Mouse (Mus musculus): ENCODE measurements around the gene Sox1.

Gene Sox1

DNA sequence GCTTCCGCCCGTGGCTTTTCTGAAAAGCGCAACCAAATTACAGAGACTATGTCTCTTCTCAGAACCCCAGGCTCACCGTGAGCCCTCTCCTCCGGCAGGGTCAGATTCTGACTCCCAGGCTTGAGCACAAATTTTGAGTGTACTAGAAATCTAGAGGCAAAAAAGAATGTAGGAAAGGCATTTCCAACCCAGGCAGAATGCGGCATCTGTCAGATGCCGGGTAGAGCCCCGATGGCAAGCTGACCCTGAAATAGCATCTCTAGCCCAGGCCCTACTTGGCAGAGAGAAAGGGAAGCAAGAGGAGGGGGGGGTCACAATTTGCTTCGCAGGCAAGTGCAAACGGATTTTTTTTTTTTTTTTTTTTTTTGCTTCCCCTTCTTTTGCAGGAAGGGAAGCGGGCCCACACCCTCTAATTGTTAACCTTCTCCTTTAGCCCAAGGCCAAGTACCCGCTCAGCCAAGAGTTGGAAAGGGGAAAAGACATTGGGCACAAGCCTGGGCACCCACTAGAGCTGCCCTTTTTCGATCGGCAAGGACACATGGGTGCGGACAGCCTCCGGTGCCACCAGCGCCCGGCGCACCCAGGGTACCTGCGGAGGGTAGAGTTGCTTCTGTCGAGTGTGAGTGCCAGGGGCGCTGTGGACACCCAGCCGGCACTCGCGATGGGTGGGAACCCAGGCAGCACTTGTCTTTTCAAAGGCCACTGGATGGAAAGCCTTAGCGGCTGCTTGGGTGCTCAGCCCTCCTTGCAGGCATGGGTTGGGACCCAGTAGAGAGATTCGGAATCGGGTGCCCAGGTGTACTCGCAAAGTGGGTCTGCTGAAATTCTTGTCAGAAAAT is 5.1 kb upstream of the Sox1 start:
- no peak for DNase-seq

DNA sequence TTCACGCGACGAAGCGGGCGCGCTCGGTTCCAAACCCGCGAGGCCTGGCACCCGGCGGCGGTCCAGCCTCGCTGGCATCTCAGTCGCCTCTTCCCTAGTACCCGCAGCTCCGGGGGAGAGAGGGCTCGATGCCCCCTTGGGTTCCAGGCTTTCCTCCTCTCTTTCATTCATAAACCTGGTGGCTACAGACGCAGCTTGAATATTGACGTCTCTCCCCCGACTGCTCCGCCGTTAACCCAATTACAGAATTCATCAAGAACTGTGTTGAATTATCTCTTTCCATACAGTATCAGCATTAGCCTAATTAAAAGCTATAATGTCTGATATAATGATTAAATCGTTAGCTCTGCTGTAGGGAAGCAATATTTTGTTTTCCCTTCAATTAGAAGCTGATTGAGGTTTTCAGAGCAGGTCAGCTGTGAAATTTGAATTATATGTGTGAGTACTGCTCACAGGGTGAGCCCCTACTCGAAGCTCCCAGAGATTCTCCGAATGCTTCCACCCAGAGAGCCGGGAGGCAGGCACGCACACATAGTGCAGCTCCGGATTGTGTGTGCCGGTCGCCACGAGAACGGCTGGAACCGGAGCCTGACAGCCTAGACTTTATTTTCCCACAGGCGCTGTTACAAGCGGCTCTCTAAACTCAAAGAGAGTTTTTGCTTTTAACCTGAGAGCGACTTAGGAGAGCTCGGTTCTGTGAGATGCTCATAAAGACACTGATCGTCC is 4.3 kb upstream of the Sox1 start:
- no peak for DNase-seq

DNA sequence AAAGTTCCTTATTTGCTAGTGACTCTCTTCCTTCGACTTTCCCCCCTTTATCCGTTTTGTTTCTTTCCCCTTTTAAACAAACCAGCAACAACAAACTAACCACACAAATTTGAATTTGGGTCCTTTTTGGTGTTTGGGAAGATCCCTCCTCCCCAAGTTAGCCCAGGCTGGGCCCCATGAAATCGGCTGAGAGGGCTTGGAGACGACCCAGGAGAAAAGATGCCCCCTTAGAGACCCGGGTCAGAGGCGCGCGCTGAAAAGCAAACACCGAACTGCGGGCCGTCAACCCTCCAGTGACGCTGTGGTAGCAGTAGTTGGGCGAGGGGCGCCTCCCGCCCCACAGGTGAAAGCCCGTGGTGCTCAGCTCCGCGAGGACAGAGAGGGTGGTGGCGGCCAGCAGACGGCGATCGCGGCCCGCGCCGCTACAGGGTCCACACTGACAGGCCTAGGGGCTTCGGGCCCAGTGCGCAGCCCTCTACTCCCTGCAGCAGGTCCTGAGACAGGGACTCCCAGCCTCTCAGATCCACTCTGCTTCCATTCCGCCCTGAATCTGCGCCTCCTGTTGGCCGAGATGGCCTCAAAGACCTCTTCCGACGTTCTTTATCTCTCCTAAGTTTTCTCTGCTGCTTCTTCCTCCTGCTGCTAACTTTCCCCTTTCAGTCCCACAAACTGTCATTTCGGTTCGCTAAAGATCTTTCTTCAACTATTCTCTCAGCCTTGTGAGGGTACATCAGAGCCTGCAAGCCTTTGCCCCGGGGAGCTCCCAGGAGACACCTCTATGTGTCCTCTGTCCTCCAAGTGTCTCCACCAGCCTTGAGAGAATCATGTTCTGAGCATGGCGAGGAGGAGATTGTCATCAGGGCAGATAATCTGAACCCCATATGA is 3.5 kb upstream of the Sox1 start:
- no peak for DNase-seq

- no peak for DNase-seq
Observed at GRCm38 (mm10) chr8:12392801-12393200, 2.3 kb upstream of the Sox1 start.

GRCm38 (mm10) chr8:12394385-12395000 is 602 bp upstream of the Sox1 start:
- no peak for DNase-seq

DNA sequence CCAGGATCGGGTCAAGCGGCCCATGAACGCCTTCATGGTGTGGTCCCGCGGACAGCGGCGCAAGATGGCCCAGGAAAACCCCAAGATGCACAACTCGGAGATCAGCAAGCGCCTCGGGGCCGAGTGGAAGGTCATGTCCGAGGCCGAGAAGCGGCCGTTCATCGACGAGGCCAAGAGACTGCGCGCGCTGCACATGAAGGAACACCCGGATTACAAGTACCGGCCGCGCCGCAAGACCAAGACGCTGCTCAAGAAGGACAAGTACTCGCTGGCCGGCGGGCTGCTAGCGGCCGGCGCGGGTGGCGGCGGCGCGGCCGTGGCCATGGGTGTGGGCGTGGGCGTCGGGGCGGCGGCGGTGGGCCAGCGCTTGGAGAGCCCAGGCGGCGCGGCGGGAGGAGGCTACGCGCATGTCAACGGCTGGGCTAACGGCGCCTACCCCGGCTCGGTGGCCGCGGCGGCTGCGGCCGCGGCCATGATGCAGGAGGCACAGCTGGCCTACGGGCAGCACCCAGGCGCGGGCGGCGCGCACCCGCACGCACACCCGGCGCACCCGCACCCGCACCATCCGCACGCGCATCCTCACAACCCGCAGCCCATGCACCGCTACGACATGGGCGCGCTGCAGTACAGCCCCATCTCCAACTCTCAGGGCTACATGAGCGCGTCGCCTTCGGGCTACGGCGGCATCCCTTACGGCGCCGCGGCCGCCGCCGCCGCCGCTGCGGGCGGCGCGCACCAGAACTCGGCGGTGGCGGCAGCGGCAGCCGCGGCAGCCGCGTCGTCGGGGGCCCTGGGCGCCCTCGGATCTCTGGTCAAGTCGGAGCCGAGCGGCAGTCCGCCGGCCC is 1.6 kb downstream of the Sox1 start:
- DNase-seq = no peak

DNA sequence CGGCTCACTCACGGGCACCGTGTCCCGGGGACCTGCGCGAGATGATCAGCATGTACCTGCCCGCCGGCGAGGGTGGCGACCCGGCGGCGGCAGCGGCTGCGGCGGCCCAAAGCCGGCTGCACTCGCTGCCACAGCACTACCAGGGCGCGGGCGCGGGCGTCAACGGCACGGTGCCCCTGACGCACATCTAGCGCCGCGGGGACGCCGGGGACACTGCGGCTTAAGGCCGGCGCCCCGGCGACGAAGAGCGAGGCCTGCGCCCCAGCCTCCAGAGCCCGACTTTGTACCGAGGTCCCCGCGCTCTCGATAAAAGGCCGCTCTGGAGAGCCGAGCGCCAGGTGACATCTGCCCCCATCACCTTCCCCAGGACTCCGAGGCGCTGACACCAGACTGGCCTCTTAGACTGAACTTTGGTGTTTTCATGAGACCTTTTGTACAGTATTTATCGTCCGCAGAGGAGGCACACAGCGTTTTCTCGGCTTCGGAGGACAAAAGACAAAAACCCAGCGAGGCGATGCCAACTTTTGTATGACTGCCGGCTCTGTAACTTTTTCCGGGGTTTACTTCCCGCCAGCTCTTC is 2.3 kb downstream of the Sox1 start:
- DNase-seq = no peak

- no peak for DNase-seq
Observed at GRCm38 (mm10) chr8:12398011-12398945, 3.2 kb downstream of the Sox1 start.

- DNase-seq = no peak
Observed at GRCm38 (mm10) chr8:12399421-12400205, 4.5 kb downstream of the Sox1 start.

DNA sequence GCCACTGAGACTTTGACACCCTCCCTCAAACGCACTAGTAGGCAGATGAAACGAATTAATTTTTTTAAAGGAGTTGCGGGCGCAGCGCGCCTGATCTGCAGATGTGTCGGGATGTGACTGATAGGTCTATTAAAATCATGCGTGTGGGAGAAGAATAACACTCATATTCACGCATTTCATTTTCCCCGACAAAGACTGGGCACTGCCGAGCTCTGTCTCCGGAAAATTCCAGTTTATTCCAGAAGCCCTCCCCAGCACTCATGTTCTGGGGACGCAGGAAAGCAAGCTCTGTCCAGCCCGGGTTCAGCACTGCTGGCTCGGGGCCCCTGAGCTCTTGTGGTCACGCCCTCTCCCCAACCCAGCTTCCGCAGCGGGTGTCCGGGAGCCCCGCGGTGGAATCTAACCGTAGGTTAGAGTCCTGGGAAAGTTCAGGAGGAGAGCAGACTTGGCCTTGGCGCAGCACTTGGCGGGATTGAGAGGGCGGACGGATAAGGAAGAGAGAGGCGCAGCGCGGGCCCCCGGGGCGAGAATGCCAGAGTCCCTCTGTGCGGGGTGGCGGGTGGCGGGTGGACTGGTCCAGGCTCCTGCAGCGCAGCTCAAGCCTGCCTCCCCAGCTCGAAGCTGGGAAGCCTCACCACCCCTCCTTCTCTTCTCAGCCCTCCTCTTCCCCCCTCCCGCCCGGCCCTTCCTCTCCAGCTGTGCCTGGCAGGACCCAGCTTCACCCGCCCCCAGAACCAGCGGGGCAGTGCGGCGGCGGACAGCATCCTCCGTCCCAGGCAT is 5.7 kb downstream of the Sox1 start:
- DNase-seq = peak; percentile 26

GRCm38 (mm10) chr8:12401391-12402270 is 6.5 kb downstream of the Sox1 start:
- no peak for DNase-seq

- DNase-seq = no peak
Observed at GRCm38 (mm10) chr8:12402709-12403108, 7.6 kb downstream of the Sox1 start.

GRCm38 (mm10) chr8:12408020-12408419 is 12.9 kb downstream of the Sox1 start:
- no peak for DNase-seq

GRCm38 (mm10) chr8:12409976-12410375 is 14.9 kb downstream of the Sox1 start:
- DNase-seq = no peak

- DNase-seq = no peak
Observed at GRCm38 (mm10) chr8:12417056-12417455, 22.0 kb downstream of the Sox1 start.

DNA sequence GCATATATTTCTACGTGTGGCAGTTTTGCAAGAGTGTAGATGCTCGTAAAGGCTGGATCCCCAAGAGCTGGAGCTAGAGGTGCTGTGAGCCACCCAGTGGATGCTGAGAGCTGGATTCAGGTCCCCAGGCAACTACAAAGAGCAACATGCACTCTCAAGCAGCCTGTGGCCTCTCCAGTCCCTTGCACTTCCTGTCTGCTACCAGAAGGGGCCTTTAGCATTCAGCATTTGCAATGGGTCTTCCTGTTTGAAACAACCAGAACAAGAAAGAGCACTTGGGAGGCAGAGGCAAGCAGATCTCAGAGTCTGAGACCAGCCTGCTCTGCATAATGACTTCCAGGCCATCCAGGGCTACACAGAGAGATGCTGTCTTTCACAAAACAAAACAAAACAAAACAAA is 25.4 kb downstream of the Sox1 start:
- no peak for DNase-seq

- no peak for DNase-seq
Observed at GRCm38 (mm10) chr8:12425906-12426305, 30.8 kb downstream of the Sox1 start.

- DNase-seq = no peak
Observed at GRCm38 (mm10) chr8:12427346-12427745, 32.3 kb downstream of the Sox1 start.
